Mouse (Mus musculus) lung, postnatal 0 days (tissue): ENCODE data around the gene Ifit1. TPM values are rescaled to one million over a fixed set of nuclear protein-coding genes. Genes with fewer than 3 reads are reported as not detected.

Source experiments
- ATAC-seq: fragments of 200-750 bp; cut with Nextera tagmentation; 2 replicates; pipeline ENCODE4 v1.8.0; 2017; ENCODE audit warnings: moderate library complexity
- DNase-seq: peaks from one replicate; pipeline ENCODE4 v3.0.0-alpha.2; 2016; ENCODE audit warnings: low spot score
- H3K27ac ChIP-seq: fragments of 300-500 bp; sonication (generic); 2 replicates; pipeline ENCODE4 v1.5.1; 2014; ENCODE audit warnings: antibody characterized with exemption, mild to moderate bottlenecking, low read length, mixed read lengths
- H3K27me3 ChIP-seq: fragments of 300-500 bp; sonication (generic); replicated peaks from 2 replicates; pipeline ENCODE4 v1.6.1; 2014; ENCODE audit warnings: low read length, mixed read lengths; ENCODE audit not compliant: insufficient read depth
- H3K36me3 ChIP-seq: fragments of 300-500 bp; sonication (generic); 2 replicates; pipeline ENCODE4 v1.6.1; 2014; ENCODE audit warnings: low read length, mixed read lengths; ENCODE audit not compliant: insufficient read depth
- H3K4me1 ChIP-seq: fragments of 300-500 bp; sonication (generic); 2 replicates; pipeline ENCODE4 v1.6.1; 2014; ENCODE audit warnings: antibody characterized with exemption, low read depth, low read length, mixed read lengths; ENCODE audit not compliant: insufficient read depth
- H3K4me2 ChIP-seq: fragments of 300-500 bp; sonication (generic); replicated peaks from 2 replicates; pipeline ENCODE4 v1.6.1; 2014; ENCODE audit warnings: low read depth, mild to moderate bottlenecking, low read length, moderate library complexity, mixed read lengths
- H3K4me3 ChIP-seq: fragments of 300-500 bp; sonication (generic); 2 replicates; pipeline ENCODE4 v1.5.1; 2014; ENCODE audit warnings: low read depth, low read length
- H3K9ac ChIP-seq: fragments of 300-500 bp; sonication (generic); replicated peaks from 2 replicates; pipeline ENCODE4 v1.6.1; 2014; ENCODE audit warnings: low read depth, mild to moderate bottlenecking
- H3K9me3 ChIP-seq: fragments of 300-500 bp; sonication (generic); 2 replicates; pipeline ENCODE4 v1.6.1; 2016; ENCODE audit warnings: low read length, mixed read lengths
- CTCF ChIP-seq: IDR thresholded peaks from 2 replicates; pipeline ENCODE4 v1.5.1; 2016; ENCODE audit warnings: antibody characterized with exemption, mild to moderate bottlenecking
- EP300 ChIP-seq: IDR thresholded peaks from 2 replicates; pipeline ENCODE4 v1.6.1; 2016; ENCODE audit warnings: antibody characterized with exemption, mild to moderate bottlenecking, control low read depth
- WGBS: fragments of 180-500 bp; shearing (Covaris S2); extraction: QIAGEN DNeasy Blood & Tissue Kit; methylation state at CpG from one replicate; pipeline ENCODE4 v1.1.7; 2014; 5-methylcytosine and 5-hydroxymethylcytosine counted together
- polyA plus RNA-seq: library from polyadenylated mRNA; unstranded; fragments of >200 nt; fragmentation: Nextera tagmentation; extraction: Ambion mirVana; gene quantifications from 2 replicates; pipeline ENCODE4 v1.2.1, GENCODE M21; 2015

Gene Ifit1
- polyA plus RNA-seq, 1 experiment from 2014 or later: 3.8 TPM

- no peak overlapping the region for H3K4me2 ChIP-seq
- H3K9ac ChIP-seq: no peak overlapping the region
- no peak overlapping the region for H3K4me3 ChIP-seq
- no peaks in the 10 kb centered on the region for H3K27me3 ChIP-seq
- TF ChIP-seq EP300: no peak
- no peak for TF ChIP-seq CTCF
- 90% methylated on average over 3 of the region's 3 CpGs for WGBS
- H3K4me1 ChIP-seq: no peaks in the 10 kb centered on the region
- H3K36me3 ChIP-seq: no peaks in the 10 kb centered on the region
- H3K27ac ChIP-seq: no peak overlapping the region
- no peak for DNase-seq
- no peak for ATAC-seq
- H3K9me3 ChIP-seq: no peaks in the 10 kb centered on the region
These were observed 9.6 kb downstream of the Ifit1 start for GRCm38 (mm10) chr19:34650276-34650675.

GRCm38 (mm10) chr19:34650997-34651396, 10.3 kb downstream of the Ifit1 start:
- DNase-seq: no peak
- WGBS: 77% methylated on average over 6 of the region's 6 CpGs
- ATAC-seq: no peak
- Histone ChIP-seq H3K4me2 (no peak overlapping the region), H3K27me3 (no peaks in the 10 kb centered on the region), H3K36me3 (no peaks in the 10 kb centered on the region), H3K27ac (no peak overlapping the region), H3K9ac (no peak overlapping the region), H3K9me3 (no peaks in the 10 kb centered on the region), H3K4me3 (no peak overlapping the region), H3K4me1 (no peaks in the 10 kb centered on the region)
- TF ChIP-seq EP300: no peak
- no peak for TF ChIP-seq CTCF

- no peak for DNase-seq
- Histone ChIP-seq H3K27me3 (no peaks in the 10 kb centered on the region), H3K9ac (no peak overlapping the region), H3K36me3 (no peaks in the 10 kb centered on the region), H3K4me2 (no peak overlapping the region), H3K4me3 (no peak overlapping the region), H3K27ac (no peak overlapping the region), H3K9me3 (no peaks in the 10 kb centered on the region), H3K4me1 (no peaks in the 10 kb centered on the region)
- 74% methylated on average over 10 of the region's 10 CpGs for WGBS
- no peak for ATAC-seq
- no peak for TF ChIP-seq EP300
- TF ChIP-seq CTCF: no peak
These were observed 14.6 kb downstream of the Ifit1 start for GRCm38 (mm10) chr19:34655227-34655805.

GRCm38 (mm10) chr19:34656511-34657298, 16.0 kb downstream of the Ifit1 start:
- Histone ChIP-seq H3K4me1 (no peaks in the 10 kb centered on the region), H3K27ac (no peak overlapping the region), H3K4me3 (no peak overlapping the region), H3K9me3 (no peaks in the 10 kb centered on the region), H3K9ac (no peak overlapping the region), H3K4me2 (no peak overlapping the region), H3K36me3 (no peaks in the 10 kb centered on the region), H3K27me3 (no peaks in the 10 kb centered on the region)
- DNase-seq (no peak), ATAC-seq (no peak)
- no peak for TF ChIP-seq CTCF
- no peak for TF ChIP-seq EP300
- 21% methylated on average over 2 of the region's 2 CpGs for WGBS

GRCm38 (mm10) chr19:34662067-34662507, 21.4 kb downstream of the Ifit1 start:
- H3K27me3 ChIP-seq: no peaks in the 10 kb centered on the region
- WGBS: 14% methylated on average over 13 of the region's 13 CpGs
- ATAC-seq: peak; percentile 97
- peak overlapping the region; percentile 39 for H3K4me3 ChIP-seq
- no peaks in the 10 kb centered on the region for H3K36me3 ChIP-seq
- no peaks in the 10 kb centered on the region for H3K9me3 ChIP-seq
- H3K4me2 ChIP-seq: peak overlapping the region; percentile 52
- H3K27ac ChIP-seq: no peak overlapping the region
- H3K4me1 ChIP-seq: no peaks in the 10 kb centered on the region
- H3K9ac ChIP-seq: no peak overlapping the region
- TF ChIP-seq EP300: no peak
- peak; percentile 86 for TF ChIP-seq CTCF
- peak; percentile 90 for DNase-seq

GRCm38 (mm10) chr19:34662740-34663139, 22.1 kb downstream of the Ifit1 start:
- H3K4me2 ChIP-seq: no peak overlapping the region
- H3K9ac ChIP-seq: no peak overlapping the region
- ATAC-seq: no peak
- H3K27me3 ChIP-seq: no peaks in the 10 kb centered on the region
- no peak for DNase-seq
- WGBS: 38% methylated on average over 5 of the region's 5 CpGs
- H3K27ac ChIP-seq: no peak overlapping the region
- no peak overlapping the region for H3K4me3 ChIP-seq
- H3K36me3 ChIP-seq: no peaks in the 10 kb centered on the region
- no peaks in the 10 kb centered on the region for H3K4me1 ChIP-seq
- TF ChIP-seq CTCF (no peak), EP300 (no peak)
- H3K9me3 ChIP-seq: no peaks in the 10 kb centered on the region
